Mouse (Mus musculus): ENCODE results near the gene Rad51d. TPM values are rescaled to one million over a fixed set of nuclear protein-coding genes. Genes with fewer than 3 reads are reported as not detected.
"Not testable (repeated sequence)": the region's sequence is repeated elsewhere in the genome, so short reads cannot be mapped to it uniquely, and the experiment has no call there.

Gene Rad51d
- polyA plus RNA-seq, 1 experiment from 2014 or later = 14.2 TPM

DNA sequence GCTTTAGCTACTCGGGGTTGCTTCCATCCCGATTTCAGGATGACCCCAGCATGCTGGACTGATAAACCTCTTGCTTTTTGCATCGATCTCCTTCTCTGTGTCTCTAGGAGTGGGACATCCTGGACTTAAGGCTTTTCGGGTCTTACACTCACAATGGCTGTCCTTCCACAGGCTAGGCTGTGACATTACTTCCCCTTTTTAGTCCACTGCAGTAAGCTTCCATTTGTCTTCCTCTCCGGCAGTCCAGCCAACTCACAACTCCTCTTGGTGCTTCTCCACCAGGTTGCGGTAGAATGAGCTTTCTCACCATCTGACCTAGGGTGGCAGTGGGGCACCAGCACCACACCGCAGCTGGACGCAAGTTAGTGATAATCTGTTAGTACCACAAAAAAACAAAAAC, 56.5 kb downstream of the Rad51d start:
- WGBS = 93% methylated on average over 8 of the region's 8 CpGs
- no peak for ATAC-seq (ENCODE audit: low FRiP score)
- Histone ChIP-seq H3K27me3 (no peaks in the 10 kb centered on the region), H3K4me1 (peaks cover 40% of the 10 kb centered on the region), H3K4me3 (replicated peaks) (no peak overlapping the region), H3K36me3 (replicated peaks) (no peaks in the 10 kb centered on the region), H3K27ac (no peak overlapping the region), H3K9me3 (no peaks in the 10 kb centered on the region), H3K9ac (no peak overlapping the region), H3K4me2 (no peak overlapping the region)

DNA sequence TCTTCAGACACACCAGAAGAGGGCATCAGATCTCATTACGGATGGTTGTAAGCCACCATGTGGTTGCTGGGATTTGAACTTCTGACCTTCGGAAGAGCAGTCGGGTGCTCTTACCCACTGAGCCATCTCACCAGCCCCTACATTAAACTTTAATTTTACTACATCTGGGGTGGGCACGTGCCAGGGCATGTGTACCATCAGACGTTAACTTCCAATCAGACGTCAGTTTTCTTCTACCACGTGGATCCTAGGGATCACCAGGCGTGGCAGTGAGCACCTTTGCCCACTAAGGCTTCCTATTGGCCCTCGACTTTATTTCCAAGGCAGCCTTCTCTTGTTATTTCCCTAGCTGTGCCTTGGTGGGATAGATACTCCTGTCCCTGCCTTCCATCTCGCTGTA, 58.0 kb downstream of the Rad51d start:
- not testable (repeated sequence) for H3K36me3 ChIP-seq (replicated peaks); H3K4me2 ChIP-seq; H3K9ac ChIP-seq; H3K27ac ChIP-seq; H3K9me3 ChIP-seq; H3K27me3 ChIP-seq; H3K4me3 ChIP-seq (replicated peaks); ATAC-seq (ENCODE audit: low FRiP score)
- H3K4me1 ChIP-seq = peaks cover 25% of the 10 kb centered on the region
- WGBS = 85% methylated on average over 10 of the region's 10 CpGs

- H3K4me2 ChIP-seq = peak overlapping the region; percentile 41
- H3K9me3 ChIP-seq = no peaks in the 10 kb centered on the region
- no peaks in the 10 kb centered on the region for H3K36me3 ChIP-seq (replicated peaks)
- 16% methylated on average over 10 of the region's 10 CpGs for WGBS
- peak; percentile 41; the same call in 1 of the 2 replicates for ATAC-seq (ENCODE audit: low FRiP score)
- no peak overlapping the region for H3K9ac ChIP-seq
- H3K4me3 ChIP-seq (replicated peaks) = no peak overlapping the region
- no peaks in the 10 kb centered on the region for H3K27me3 ChIP-seq
- H3K27ac ChIP-seq = peak overlapping the region; percentile 59
- peaks cover 20% of the 10 kb centered on the region for H3K4me1 ChIP-seq
Observed at GRCm38 (mm10) chr11:82831008-82831893, 59.2 kb downstream of the Rad51d start.

GRCm38 (mm10) chr11:82826818-82827217, 63.6 kb downstream of the Rad51d start:
- no peak for ATAC-seq (ENCODE audit: low FRiP score)
- H3K9me3 ChIP-seq = no peaks in the 10 kb centered on the region
- H3K4me1 ChIP-seq = peaks cover 21% of the 10 kb centered on the region
- H3K27ac ChIP-seq = no peak overlapping the region
- no peaks in the 10 kb centered on the region for H3K36me3 ChIP-seq (replicated peaks)
- no peak overlapping the region for H3K4me3 ChIP-seq (replicated peaks)
- no peaks in the 10 kb centered on the region for H3K27me3 ChIP-seq
- H3K9ac ChIP-seq = no peak overlapping the region
- H3K4me2 ChIP-seq = no peak overlapping the region

Other genes starting within 250 kb of the Rad51d start
- gene Cct6b, start 126.3 kb downstream of the Rad51d start, polyA plus RNA-seq (2016; fragmentation: Nextera tagmentation; extraction: Ambion mirVana) = 0.38 and 0.42 TPM in 2 replicates
- gene Zfp830, start 126.3 kb downstream of the Rad51d start, polyA plus RNA-seq (2016; fragmentation: Nextera tagmentation; extraction: Ambion mirVana) = 37.8 and 38.5 TPM in 2 replicates
- 53.6 and 57.8 TPM in 2 replicates for gene Lig3, start 109.5 kb downstream of the Rad51d start, polyA plus RNA-seq (2016; fragmentation: Nextera tagmentation; extraction: Ambion mirVana)
- gene Rffl, start 19.4 kb downstream of the Rad51d start, polyA plus RNA-seq (2016; fragmentation: Nextera tagmentation; extraction: Ambion mirVana) = 16.6 and 19.1 TPM in 2 replicates
- gene Fndc8, start 1.5 kb upstream of the Rad51d start, polyA plus RNA-seq (2016; fragmentation: Nextera tagmentation; extraction: Ambion mirVana) = 0.21 and 0.40 TPM in 2 replicates
- gene Nle1, start 17.8 kb upstream of the Rad51d start, polyA plus RNA-seq (2016; fragmentation: Nextera tagmentation; extraction: Ambion mirVana) = 32.3 and 37.3 TPM in 2 replicates
- gene Unc45b, start 19.9 kb upstream of the Rad51d start, polyA plus RNA-seq (2016; fragmentation: Nextera tagmentation; extraction: Ambion mirVana) = 1.0 and 1.3 TPM in 2 replicates
- gene Slfn5, start 60.7 kb upstream of the Rad51d start, polyA plus RNA-seq (2016; fragmentation: Nextera tagmentation; extraction: Ambion mirVana) = 0.38 and 0.89 TPM in 2 replicates
- gene Slfn9, start 101.2 kb upstream of the Rad51d start, polyA plus RNA-seq (2016; fragmentation: Nextera tagmentation; extraction: Ambion mirVana) = 12.6 and 13.4 TPM in 2 replicates
- gene Slfn8, start 130.2 kb upstream of the Rad51d start, polyA plus RNA-seq (2016; fragmentation: Nextera tagmentation; extraction: Ambion mirVana) = 0.21 and 0.37 TPM in 2 replicates
- 0.96 and 1.2 TPM in 2 replicates for gene Slfn2, start 174.5 kb upstream of the Rad51d start, polyA plus RNA-seq (2016; fragmentation: Nextera tagmentation; extraction: Ambion mirVana)
- gene Slfn1, start 226.2 kb upstream of the Rad51d start, polyA plus RNA-seq (2016; fragmentation: Nextera tagmentation; extraction: Ambion mirVana) = not detected in 2 replicates

Data from forebrain, embryonic 12.5 days (tissue).